Mouse (Mus musculus): ENCODE results near the gene Bex2.

The Bex2 gene

GRCm38 (mm10) chrX:136068020-136068419 lies at the start of gene Bex2:
Bex2 (minus strand) TSS chrX:136068236.
- peak; percentile 26 for DNase-seq

GRCm38 (mm10) chrX:136115419-136115961 lies 47.5 kb upstream of the Bex2 start:
- peak; percentile 48 for DNase-seq

GRCm38 (mm10) chrX:136115015-136115414 lies 47.0 kb upstream of the Bex2 start:
- no peak for DNase-seq

GRCm38 (mm10) chrX:136107942-136108341 lies 39.9 kb upstream of the Bex2 start:
- peak; percentile 41 for DNase-seq

- DNase-seq: no peak
Observed at GRCm38 (mm10) chrX:136104724-136105088, 36.7 kb upstream of the Bex2 start.

- no peak for DNase-seq
Observed at GRCm38 (mm10) chrX:136104046-136104723, 36.1 kb upstream of the Bex2 start.

- no peak for DNase-seq
Observed at GRCm38 (mm10) chrX:136094421-136094820, 26.4 kb upstream of the Bex2 start.

- DNase-seq: no peak
Observed at GRCm38 (mm10) chrX:136092497-136093279, 24.7 kb upstream of the Bex2 start.

- no peak for DNase-seq
Observed at GRCm38 (mm10) chrX:136085155-136085554, 17.1 kb upstream of the Bex2 start, which contains the start of gene Nxf3. Nxf3 (minus strand) TSS chrX:136085255.

GRCm38 (mm10) chrX:136067201-136067991 lies 640 bp downstream of the Bex2 start:
- DNase-seq: peak; percentile 24

GRCm38 (mm10) chrX:136060698-136061097 lies 7.3 kb downstream of the Bex2 start:
- DNase-seq: no peak

GRCm38 (mm10) chrX:136051219-136051618 lies 16.8 kb downstream of the Bex2 start:
- no peak for DNase-seq

GRCm38 (mm10) chrX:136047528-136047927 lies 20.5 kb downstream of the Bex2 start:
- peak; percentile 60 for DNase-seq

- no peak for DNase-seq
Observed at GRCm38 (mm10) chrX:136043726-136044125, 24.3 kb downstream of the Bex2 start.

GRCm38 (mm10) chrX:136032799-136033763 lies 35.0 kb downstream of the Bex2 start, which contains the start of gene Arxes1:
Arxes1 (plus strand) TSS chrX:136033367.
- DNase-seq: peak; percentile 39

- DNase-seq: no peak
Observed at GRCm38 (mm10) chrX:136030331-136030730, 37.7 kb downstream of the Bex2 start.

Data from cerebellum, adult 11 months (tissue).